Mouse (Mus musculus): Measurements from ENCODE around the gene Gas7. TPM values are rescaled to one million over a fixed set of nuclear protein-coding genes. Genes with fewer than 3 reads are reported as not detected.

Gene Gas7
- total RNA-seq, 2 experiments from 2014 or later, result 21.3 to 22.2 TPM

- DNase-seq, result peak; percentile 44 to 53
- intact Hi-C loops (cut with DNase I), result loop anchor here (1.0 to 10.0 kb wide), 4 partner anchors 62 to 537 kb away; partner anchors contain the start of gene Gas7
These were observed 193.6 kb downstream of the Gas7 start for GRCm38 (mm10) chr11:67648651-67649407.

GRCm38 (mm10) chr11:67649971-67650707 lies 194.9 kb downstream of the Gas7 start:
- DNase-seq, result no peak
- intact Hi-C loops (cut with DNase I), result loop anchor here (1.0 to 10.0 kb wide), 4 partner anchors 63 to 538 kb away; partner anchors contain the start of gene Gas7

GRCm38 (mm10) chr11:67651731-67652130 lies 196.5 kb downstream of the Gas7 start:
- intact Hi-C loops (cut with DNase I), result no loop called here
- no peak for DNase-seq

GRCm38 (mm10) chr11:67652194-67652892 lies 197.1 kb downstream of the Gas7 start:
- intact Hi-C loops (cut with DNase I), result no loop called here

GRCm38 (mm10) chr11:67652893-67653255 lies 197.6 kb downstream of the Gas7 start:
- no peak for DNase-seq
- intact Hi-C loops (cut with DNase I), result no loop called here

More at GRCm38 (mm10) chr11:67652194-67652892, 197.1 kb downstream of the Gas7 start:
- peak in 1 of 2 experiments; percentile 46 for DNase-seq

GRCm38 (mm10) chr11:67653521-67654090 lies 198.4 kb downstream of the Gas7 start:
- DNase-seq, result no peak
- intact Hi-C loops (cut with DNase I), result no loop called here

- DNase-seq, result no peak
- intact Hi-C loops (cut with DNase I), result no loop called here
These were observed 199.3 kb downstream of the Gas7 start for GRCm38 (mm10) chr11:67654514-67654913.

- intact Hi-C loops (cut with DNase I), result no loop called here
- DNase-seq, result peak in 1 of 2 experiments; percentile 50
These were observed 200.2 kb downstream of the Gas7 start for GRCm38 (mm10) chr11:67655236-67655959.

- intact Hi-C loops (cut with DNase I), result no loop called here
These were observed 201.1 kb downstream of the Gas7 start for GRCm38 (mm10) chr11:67656366-67656765.

GRCm38 (mm10) chr11:67656811-67657210 lies 201.6 kb downstream of the Gas7 start:
- intact Hi-C loops (cut with DNase I), result loop anchor here (1.0 kb wide), 1 partner anchor 19 kb away; no protein-coding TSS in a partner anchor
- DNase-seq, result no peak

More at GRCm38 (mm10) chr11:67656366-67656765, 201.1 kb downstream of the Gas7 start:
- no peak for DNase-seq

GRCm38 (mm10) chr11:67657685-67658382 lies 202.6 kb downstream of the Gas7 start:
- DNase-seq, result peak; percentile 62 to 73
- intact Hi-C loops (cut with DNase I), result loop anchor here (1.0 to 2.0 kb wide), 2 partner anchors 18 to 153 kb away; no protein-coding TSS in a partner anchor

GRCm38 (mm10) chr11:67661465-67661864 lies 206.2 kb downstream of the Gas7 start:
- no peak for DNase-seq
- intact Hi-C loops (cut with DNase I), result no loop called here

GRCm38 (mm10) chr11:67663437-67663836 lies 208.2 kb downstream of the Gas7 start:
- intact Hi-C loops (cut with DNase I), result no loop called here
- DNase-seq, result no peak

GRCm38 (mm10) chr11:67664261-67664660 lies 209.0 kb downstream of the Gas7 start:
- no peak for DNase-seq
- intact Hi-C loops (cut with DNase I), result no loop called here

- intact Hi-C loops (cut with DNase I), result no loop called here
- DNase-seq, result no peak
These were observed 209.7 kb downstream of the Gas7 start for GRCm38 (mm10) chr11:67664918-67665317.

GRCm38 (mm10) chr11:67666129-67666528 lies 210.9 kb downstream of the Gas7 start:
- intact Hi-C loops (cut with DNase I), result no loop called here
- no peak for DNase-seq

- intact Hi-C loops (cut with DNase I), result no loop called here
- peak; percentile 68 to 91 for DNase-seq
These were observed 212.5 kb downstream of the Gas7 start for GRCm38 (mm10) chr11:67667531-67668332.

GRCm38 (mm10) chr11:67668460-67669007 lies 213.3 kb downstream of the Gas7 start:
- no peak for DNase-seq
- intact Hi-C loops (cut with DNase I), result no loop called here

All from heart, postnatal 10 days (tissue).